Mouse (Mus musculus) erythroblast, embryonic 14.5 days (primary cell): ENCODE measurements at regions not wholly inside any gene's neighbourhood (a gene's known extent, or its start where the extent isn't known, plus 50 kb on each side); places are given as distances from the start of the nearest gene placed in this dataset.

Source experiments
- GATA1 ChIP-seq: IDR thresholded peaks from 2 replicates; pipeline ENCODE4 v1.6.1; 2012; ENCODE audit warnings: low read length, inconsistent platforms, mixed read lengths
- TAL1 ChIP-seq: IDR thresholded peaks from 3 replicates; pipeline ENCODE4 v1.6.1; 2012; ENCODE audit warnings: low read length, inconsistent platforms, mixed read lengths

GRCm38 (mm10) chr10:117472568-117472930 lies 92.7 kb upstream of the Cpsf6 start:
- no peak for TF ChIP-seq GATA1
- TF ChIP-seq TAL1: no peak
